Mouse (Mus musculus) gastrocnemius, adult 2 months (tissue): ENCODE results near the gene Lrpap1. TPM values are rescaled to one million over a fixed set of nuclear protein-coding genes. Genes with fewer than 3 reads are reported as not detected.

Source experiments
- DNase-seq: peaks from one replicate; pipeline ENCODE4 v3.0.0; 2022
- H3K27ac ChIP-seq: fragments of 200-600 bp; 2 replicates; pipeline ENCODE4 v1.8.1; 2022; ENCODE audit warnings: mild to moderate bottlenecking
- H3K4me3 ChIP-seq: fragments of 200-600 bp; 2 replicates; pipeline ENCODE4 v1.8.1; 2022; ENCODE audit warnings: mild to moderate bottlenecking, moderate library complexity
- CTCF ChIP-seq: fragments of 200-600 bp; IDR thresholded peaks from 2 replicates; pipeline ENCODE4 v1.8.1; 2022; ENCODE audit warnings: antibody characterized with exemption, mild to moderate bottlenecking, moderate library complexity
- intact Hi-C: fragments of 180-260 bp; cut with DNase I; formaldehyde crosslinking; loops from one replicate; pipeline ENCODE4 v1.15.1; 2025
- long read RNA-seq, 2 experiments: library from polyadenylated mRNA; stranded (forward); transcript quantifications; one replicate each; pipeline ENCODE4 v2.0.0; 2021
- total RNA-seq, 2 experiments: library from RNA; stranded (reverse); gene quantifications; 2 replicates each; pipeline ENCODE4 v1.2.3; 2021

Lrpap1 gene
- total RNA-seq, result 10 to 100 TPM; 28.2 to 30.2 TPM
- long read RNA-seq, experiment 1, transcript Lrpap1-201 (8 exons, 2,981 nt), result major isoform, 94 of 105 reads
- long read RNA-seq, experiment 1, partial matches to known transcripts, result 3 of 105 reads
- long read RNA-seq, experiment 1, other reads (novel, unspliced or antisense), result 8 of 105 reads
- long read RNA-seq, experiment 2, transcript Lrpap1-201 (8 exons, 2,981 nt), result major isoform, 105 of 116 reads
- long read RNA-seq, experiment 2, partial matches to known transcripts, result 0 of 116 reads
- long read RNA-seq, experiment 2, other reads (novel, unspliced or antisense), result 11 of 116 reads

- intact Hi-C loops, result no loop called here
- TF ChIP-seq CTCF, result no peak
- DNase-seq, result peak; percentile 92
- H3K27ac ChIP-seq, result peak within 1 kb of the TSS; percentile 93
- H3K4me3 ChIP-seq, result peak within 1 kb of the TSS; percentile 98
These were observed at the start of gene Lrpap1 for GRCm38 (mm10) chr5:35104960-35105921. Gene Lrpap1 (minus strand): TSS chr5:35105766.

- intact Hi-C loops, result no loop called here
- no peak overlapping the region for H3K27ac ChIP-seq
- no peak overlapping the region for H3K4me3 ChIP-seq
- no peak for DNase-seq
- no peak for TF ChIP-seq CTCF
These were observed 44.4 kb upstream of the Lrpap1 start for GRCm38 (mm10) chr5:35149939-35150338.

- no peak overlapping the region for H3K4me3 ChIP-seq
- no peak for TF ChIP-seq CTCF
- intact Hi-C loops, result no loop called here
- no peak overlapping the region for H3K27ac ChIP-seq
- no peak for DNase-seq
These were observed 44.0 kb upstream of the Lrpap1 start for GRCm38 (mm10) chr5:35149526-35149925.

GRCm38 (mm10) chr5:35147963-35148767 is 42.6 kb upstream of the Lrpap1 start:
- no peak overlapping the region for H3K27ac ChIP-seq
- intact Hi-C loops, result no loop called here
- TF ChIP-seq CTCF, result no peak
- DNase-seq, result no peak
- H3K4me3 ChIP-seq, result no peak overlapping the region

- H3K27ac ChIP-seq, result no peak overlapping the region
- H3K4me3 ChIP-seq, result no peak overlapping the region
- TF ChIP-seq CTCF, result no peak
- intact Hi-C loops, result no loop called here
- DNase-seq, result no peak
These were observed 41.8 kb upstream of the Lrpap1 start for GRCm38 (mm10) chr5:35147155-35147962.

GRCm38 (mm10) chr5:35146747-35147146 is 41.2 kb upstream of the Lrpap1 start:
- DNase-seq, result no peak
- H3K4me3 ChIP-seq, result no peak overlapping the region
- no peak overlapping the region for H3K27ac ChIP-seq
- no peak for TF ChIP-seq CTCF
- intact Hi-C loops, result no loop called here

- no peak overlapping the region for H3K4me3 ChIP-seq
- DNase-seq, result no peak
- no peak for TF ChIP-seq CTCF
- intact Hi-C loops, result no loop called here
- no peak overlapping the region for H3K27ac ChIP-seq
These were observed 39.1 kb upstream of the Lrpap1 start for GRCm38 (mm10) chr5:35144716-35145115.

GRCm38 (mm10) chr5:35143460-35144245 is 38.1 kb upstream of the Lrpap1 start:
- DNase-seq, result no peak
- intact Hi-C loops, result no loop called here
- no peak overlapping the region for H3K27ac ChIP-seq
- H3K4me3 ChIP-seq, result no peak overlapping the region
- TF ChIP-seq CTCF, result no peak

GRCm38 (mm10) chr5:35142910-35143309 is 37.3 kb upstream of the Lrpap1 start:
- TF ChIP-seq CTCF, result no peak
- intact Hi-C loops, result no loop called here

GRCm38 (mm10) chr5:35141316-35141715 is 35.8 kb upstream of the Lrpap1 start:
- Histone ChIP-seq H3K4me3 (no peak overlapping the region), H3K27ac (no peak overlapping the region)
- intact Hi-C loops, result no loop called here
- DNase-seq, result no peak
- no peak for TF ChIP-seq CTCF

More at GRCm38 (mm10) chr5:35142910-35143309, 37.3 kb upstream of the Lrpap1 start:
- no peak for DNase-seq
- Histone ChIP-seq H3K27ac (no peak overlapping the region), H3K4me3 (no peak overlapping the region)

GRCm38 (mm10) chr5:35138183-35138611 is 32.6 kb upstream of the Lrpap1 start:
- Histone ChIP-seq H3K4me3 (no peak overlapping the region), H3K27ac (no peak overlapping the region)

More at GRCm38 (mm10) chr5:35138183-35138611, 32.6 kb upstream of the Lrpap1 start:
- intact Hi-C loops, result loop anchor here (10.0 kb wide), 1 partner anchor 153 kb away; no protein-coding TSS in a partner anchor
- no peak for DNase-seq
- TF ChIP-seq CTCF, result no peak
